Mouse (Mus musculus) lung, postnatal 14 days (tissue): ENCODE measurements around the gene Hs3st1.

Source experiments
- DNase-seq: peaks from one replicate; pipeline ENCODE4 v3.0.0; 2021

The Hs3st1 gene

DNA sequence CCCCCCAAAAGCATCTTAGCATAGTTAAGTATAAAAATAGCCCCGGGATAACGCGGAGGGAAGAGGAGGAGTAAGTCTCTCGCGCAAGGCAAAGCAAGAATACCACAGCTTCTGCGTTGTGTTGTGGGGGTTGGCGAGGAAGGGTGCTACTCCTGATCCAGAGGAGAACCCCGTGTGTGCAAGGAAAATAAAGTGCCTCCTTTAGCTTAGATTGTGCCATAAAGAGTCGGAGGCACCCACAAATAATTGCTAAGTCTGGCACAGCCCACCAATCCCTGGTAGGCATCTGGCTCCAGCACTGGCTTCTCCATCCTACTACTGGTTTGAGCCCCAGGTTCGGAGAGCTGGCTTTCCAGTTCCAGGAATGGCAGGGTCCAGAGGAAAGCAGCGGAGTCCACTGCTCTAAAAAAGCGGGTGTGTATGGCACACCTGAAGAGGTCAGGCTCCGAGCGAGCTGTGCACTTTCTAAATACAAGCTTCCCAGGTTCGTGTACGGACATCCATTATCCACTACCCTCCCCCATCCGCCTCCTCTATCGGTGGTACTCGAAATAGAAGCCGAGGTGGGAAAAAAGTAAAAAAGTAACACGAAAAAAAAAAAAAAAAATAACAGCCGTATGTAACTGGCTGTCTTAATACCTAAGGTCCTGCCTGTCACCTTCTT lies 111.9 kb downstream of the Hs3st1 start:
- DNase-seq = no peak

DNA sequence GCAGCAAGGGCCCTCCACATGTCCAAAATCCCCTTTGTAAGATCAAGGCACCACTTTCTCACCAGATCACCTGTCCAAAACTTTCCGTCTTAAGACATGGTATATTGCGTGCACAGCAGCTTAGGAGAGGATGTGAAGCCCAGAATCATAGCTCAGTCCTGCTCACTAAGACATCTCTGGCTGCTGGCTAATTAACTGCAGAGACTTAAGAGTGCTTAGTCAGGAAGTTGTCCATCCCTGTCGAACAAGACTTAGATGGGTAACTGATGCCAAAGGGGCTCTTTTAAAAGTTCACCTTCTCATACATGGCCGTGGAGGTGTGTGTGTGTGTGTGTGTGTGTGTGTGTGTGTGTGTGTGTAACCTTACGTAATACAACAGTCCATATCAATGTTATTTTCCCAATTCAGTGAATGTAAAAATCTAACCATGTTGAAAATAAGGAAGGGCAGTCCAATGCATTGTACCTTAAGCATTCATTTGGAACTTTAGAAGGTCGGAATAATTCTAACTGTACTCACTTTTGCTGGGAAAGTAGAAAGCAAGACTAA lies 113.0 kb downstream of the Hs3st1 start:
- DNase-seq = no peak

DNA sequence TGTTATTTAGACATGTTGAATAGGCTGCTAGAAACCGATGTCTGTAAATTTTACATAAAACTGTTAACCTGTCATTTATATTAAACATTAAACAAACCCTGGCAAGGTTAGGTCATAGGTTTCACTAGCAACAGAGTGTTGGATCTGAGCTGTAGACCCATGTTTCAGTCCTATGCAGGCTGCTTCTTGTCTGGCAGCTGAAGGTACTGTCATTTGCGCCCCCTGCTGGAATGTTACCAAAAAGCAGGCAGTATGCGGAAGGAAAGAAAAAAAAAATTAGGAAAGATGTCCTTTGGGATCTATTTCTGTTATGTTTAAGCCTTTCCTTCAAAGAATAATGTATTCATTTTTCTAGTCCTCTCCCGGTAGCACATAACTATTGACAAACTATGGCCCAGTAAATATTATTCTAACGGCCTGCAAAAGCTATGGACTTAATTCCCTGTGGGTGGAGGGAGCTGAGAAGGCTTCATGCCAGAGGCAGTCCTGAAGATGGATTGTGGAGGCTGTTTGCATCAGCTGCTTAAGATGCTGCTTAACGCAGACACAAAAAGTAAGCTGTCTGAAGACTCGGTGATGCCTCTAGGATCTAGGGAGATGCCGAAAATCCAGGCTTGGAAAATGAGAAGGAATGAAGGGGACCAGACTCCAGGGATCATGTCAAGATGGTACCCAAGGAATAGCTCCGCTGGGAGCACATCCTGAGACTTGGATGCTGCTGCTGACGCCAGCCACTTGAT lies 115.7 kb downstream of the Hs3st1 start:
- peak; percentile 83 for DNase-seq

DNA sequence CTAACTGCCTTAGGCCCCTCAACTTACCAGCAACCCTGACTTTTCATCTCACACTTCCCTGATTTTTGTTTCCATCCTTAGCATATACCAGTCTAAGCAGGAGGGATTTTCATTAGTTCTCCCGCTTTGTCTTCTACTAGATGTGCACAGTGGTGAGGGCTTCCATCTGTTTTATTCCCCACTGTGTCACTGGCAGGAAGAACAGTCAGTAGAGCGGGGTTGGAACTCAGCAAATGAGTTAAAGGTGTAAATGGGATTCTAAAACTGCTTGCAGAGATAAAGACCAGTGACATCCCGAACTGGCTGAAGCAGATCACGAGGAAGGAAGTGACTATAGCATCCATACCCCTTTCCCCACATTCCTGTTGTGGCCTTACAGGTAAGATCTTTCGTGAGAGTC lies 116.3 kb downstream of the Hs3st1 start:
- DNase-seq = no peak

DNA sequence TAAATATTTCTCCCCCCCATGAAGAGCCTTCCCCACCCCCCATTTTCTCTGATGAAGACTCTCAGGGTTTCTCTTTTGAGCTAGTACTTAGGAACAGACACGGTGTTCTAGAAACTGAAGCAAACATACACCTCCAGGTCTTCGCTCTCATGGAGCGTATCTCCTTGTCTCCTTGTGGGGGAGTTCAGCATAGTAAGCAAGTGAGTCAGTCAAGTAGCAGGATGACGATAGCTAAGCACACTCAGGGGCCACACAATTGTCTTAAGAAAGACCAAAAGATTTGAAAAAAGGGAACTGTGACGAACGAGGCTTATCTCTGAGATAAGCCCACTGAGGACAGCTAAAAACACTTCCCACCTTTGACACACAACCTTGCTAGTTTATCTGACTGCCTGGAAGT lies 117.4 kb downstream of the Hs3st1 start:
- DNase-seq = no peak

DNA sequence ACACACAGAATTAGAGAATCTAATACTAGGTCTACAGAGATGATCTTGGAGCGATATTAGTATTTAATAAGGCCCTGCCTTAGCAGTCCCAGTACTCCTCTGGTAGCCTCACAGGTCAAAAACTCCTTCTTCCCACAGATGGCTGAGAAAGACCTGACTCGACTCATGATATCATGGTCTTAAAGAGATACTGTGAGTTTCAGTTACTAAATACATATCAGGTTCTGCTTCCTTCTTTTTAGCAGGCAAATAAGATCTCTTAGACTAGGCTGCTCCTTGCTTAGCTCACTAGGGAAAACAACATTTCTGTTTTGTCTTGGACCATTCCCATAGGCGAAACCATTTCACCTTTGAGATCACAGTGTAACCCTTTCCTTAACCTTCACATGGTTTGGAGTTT lies 119.2 kb downstream of the Hs3st1 start:
- no peak for DNase-seq

DNA sequence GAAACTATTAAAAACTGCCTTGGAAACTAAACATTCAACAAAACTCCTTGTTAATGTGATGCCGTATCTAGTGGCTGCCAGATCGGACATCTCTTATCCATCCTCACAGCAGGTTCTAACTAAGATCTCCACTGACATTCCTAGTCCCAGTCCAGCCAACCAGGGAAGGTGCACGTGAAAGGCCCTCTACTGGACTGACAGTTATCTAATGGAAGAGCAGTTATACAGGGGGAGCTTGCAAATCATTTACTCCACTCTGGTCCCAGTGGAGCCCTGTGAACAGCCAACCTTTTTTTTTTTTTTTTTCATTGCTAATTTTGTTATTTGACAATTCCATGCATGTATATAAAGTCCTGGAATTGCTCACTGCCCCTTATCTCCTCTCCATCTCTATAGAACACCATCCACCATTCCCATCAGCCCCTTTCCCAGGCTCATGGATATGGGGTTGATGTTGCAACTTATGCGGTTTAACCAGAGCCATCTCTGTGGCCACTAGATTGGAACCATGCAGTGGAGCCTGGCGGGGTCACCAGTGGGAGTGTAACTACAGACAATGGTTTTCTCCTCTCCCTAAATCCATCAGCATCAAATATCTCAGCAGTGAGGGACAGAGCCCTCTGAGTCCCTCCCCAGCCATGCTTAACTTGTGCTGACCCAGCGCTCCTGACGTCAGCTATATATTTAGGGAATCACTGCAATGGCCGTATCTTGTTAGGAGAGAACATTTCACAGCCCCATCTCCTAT lies 120.8 kb downstream of the Hs3st1 start:
- no peak for DNase-seq

DNA sequence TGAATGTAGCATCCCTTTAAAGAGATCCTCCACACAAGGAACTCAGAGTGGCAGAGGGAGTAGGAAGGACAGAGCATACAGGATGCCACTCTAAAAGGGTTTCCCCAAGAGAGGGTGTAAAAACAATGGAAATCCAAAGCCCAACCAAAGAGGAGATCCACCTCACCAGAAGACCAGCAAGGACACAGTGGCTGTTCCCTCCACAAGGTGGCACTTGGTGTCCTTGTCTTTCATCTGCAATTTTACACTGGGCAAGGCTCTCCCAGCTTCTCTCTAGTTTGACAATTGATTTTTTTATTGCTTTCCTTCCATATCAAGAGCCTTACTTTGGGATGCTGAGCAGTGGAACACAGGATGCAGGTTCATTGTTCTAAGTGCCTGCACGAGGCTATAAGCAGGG lies 122.1 kb downstream of the Hs3st1 start:
- DNase-seq = no peak

DNA sequence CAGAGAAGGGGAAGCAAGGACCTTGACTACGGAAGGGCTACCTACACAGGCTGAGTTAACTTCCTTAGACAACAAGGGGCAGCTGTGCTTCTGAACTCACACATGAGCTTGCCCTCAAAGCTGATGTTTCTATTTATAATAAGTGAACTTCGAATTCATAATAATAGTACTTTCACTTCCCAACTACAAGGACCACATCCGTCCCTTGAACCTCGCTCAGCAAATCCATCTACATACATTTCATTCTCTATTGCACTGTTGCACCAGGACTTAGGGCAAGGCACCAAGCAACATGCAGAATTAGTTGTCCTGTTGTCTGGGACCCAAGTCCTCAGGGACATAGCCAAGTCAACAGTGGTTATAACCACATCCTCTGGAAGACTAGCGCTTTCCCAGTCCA lies 124.4 kb downstream of the Hs3st1 start:
- no peak for DNase-seq

DNA sequence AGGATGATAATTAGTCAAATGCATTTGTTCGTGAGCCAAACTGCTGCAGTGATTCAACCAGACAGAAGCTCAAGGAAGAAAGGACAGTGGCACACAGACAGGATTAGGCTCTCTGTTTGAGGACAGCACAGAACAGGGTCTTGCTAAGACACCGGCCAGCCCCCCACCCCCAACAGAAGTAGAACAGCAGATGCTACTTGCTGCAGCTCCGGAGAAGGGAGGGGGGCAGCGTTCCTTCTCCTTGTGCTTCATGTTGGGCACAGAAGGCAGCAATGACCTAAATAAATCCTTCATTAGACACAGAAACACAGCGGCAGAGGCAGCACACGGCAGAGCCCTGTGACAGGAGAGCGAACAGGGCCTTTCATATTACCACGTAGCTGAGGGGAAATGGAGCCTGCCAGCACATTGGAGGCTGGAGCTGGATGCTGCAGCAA lies 130.2 kb downstream of the Hs3st1 start:
- no peak for DNase-seq

DNA sequence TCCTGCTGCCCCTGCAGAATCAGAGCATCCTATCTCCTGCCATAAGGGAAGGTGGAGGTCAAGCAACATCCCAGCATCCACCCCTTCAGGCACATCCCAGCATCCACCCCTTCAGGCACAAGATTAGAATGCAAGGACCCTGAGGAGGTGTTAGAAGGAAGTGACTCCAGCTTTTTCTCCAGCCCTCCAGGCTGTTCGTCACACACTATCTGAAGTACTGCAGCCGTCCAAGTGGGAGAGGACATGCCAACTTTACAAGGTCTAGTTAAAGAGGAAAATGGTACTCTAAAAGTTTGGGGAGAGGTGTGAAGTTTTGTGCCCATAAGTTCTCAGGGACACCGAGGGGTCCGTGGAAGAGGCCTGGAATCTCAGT lies 131.1 kb downstream of the Hs3st1 start:
- no peak for DNase-seq

DNA sequence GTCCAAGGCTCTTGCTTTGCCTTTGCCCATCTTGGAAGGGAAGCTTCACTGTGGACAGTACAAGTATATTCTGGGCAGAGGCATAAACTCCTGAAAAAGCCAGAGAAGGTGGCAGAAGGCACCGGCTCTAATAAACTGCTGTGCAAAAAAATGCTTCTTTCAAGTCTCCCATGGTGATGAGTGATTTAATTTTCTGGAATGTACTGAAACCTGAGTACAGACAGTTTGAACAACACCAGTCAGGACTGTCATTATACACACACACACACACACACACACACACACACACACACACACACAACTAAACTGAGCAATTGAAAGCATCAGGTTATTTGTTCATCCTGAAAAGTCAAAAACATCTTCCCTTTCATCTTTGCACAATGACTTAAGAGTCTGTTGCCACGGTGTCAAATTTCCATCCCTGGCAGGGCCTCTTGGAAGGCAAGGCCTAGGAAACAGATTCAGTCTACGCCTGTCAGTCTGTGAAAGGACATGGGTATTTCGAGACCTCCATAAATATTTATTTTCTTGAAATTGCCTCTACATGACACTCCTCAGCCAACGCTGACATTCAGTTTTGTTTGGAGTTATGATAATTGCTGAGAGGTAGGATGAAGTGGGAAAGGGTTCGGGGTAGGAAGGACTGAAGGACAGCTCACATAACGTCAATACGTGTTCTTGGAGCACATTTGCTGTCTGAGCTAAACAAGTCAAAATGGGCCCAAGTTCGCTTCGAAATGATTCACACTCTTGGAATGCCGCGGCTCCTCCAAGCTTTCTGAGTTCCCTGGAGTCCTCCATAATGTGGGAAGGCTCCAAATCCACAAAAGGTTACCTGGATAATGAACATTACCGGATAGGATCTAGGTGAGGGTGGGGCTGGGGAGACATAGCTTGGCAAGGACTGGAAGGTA lies 131.7 kb downstream of the Hs3st1 start:
- no peak for DNase-seq

DNA sequence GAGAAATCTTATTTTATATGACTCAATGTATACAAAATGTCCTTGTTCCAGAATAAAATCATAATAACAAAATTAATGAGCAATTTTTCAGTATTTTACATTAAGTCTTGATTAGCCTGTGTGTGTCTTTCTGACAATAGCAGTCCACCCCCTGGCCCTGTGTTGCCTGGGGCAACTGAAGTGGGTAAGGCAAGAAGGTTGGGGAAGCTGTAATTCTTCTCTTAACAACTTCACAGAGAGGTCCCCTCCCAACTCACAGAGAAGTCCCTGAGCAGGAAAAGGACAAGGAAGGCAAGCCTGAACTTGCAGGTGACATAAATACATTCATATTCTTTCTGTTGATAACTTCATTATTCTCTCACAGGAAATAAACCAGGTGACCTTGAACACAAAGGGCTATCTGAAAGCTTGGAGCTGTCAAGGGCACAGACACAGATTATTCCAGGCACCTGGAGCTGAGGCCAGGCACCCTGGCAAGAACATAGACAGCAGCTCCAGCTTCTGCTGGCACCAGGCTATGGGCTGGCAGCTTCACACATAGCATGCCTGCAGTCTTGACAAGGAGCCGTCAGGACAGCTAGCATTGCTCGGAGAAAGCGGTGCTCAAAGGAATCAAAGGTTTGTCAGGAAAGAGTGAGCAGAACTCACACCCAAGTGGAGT lies 134.9 kb downstream of the Hs3st1 start:
- DNase-seq = no peak

DNA sequence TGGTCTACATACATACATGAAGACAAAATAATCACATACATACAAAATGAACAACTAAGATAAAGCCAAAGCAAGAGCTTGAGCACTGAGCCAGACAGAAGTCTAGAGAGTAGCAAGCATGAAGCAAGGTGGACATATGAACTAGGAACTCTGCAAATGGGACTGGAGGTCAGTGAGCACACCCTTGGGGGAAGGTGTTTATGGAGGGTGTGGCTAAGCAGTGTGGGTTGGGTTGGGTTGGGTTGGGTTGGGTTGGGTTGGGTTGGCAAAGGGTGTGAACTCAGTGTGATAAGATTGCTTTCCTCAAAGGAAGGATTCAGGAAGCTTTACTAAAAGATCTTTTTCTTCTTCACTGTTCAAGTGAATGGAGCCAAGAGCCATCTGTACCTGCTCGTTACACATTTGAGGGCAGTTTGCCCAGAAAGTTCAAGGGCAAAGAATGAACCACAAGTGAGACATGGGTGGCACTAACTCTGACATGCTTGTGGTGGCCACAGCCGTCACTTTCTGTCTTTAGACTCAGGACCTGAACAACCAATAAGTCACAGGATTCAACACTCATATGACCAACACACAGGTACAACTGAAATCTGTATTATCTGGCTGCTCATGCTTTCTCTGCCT lies 137.8 kb downstream of the Hs3st1 start:
- no peak for DNase-seq

DNA sequence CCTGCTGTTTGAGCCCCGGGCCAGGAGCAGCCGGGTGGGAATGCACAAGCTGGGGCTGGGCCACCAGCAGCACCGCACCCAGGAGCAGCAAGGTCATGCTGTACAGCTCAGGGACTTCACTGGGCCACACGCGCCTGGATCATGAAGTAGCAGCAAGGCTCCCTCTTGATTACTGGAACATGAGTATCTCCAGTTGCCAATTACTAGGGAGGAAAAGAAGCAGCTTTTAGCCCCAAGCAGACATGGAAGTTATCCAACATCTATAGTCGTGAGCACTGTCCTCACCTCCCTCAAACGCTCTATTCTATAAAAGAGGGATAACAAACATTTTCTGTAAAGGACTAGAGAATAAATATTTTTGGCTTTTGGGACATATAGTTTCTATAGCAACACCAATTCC lies 140.1 kb downstream of the Hs3st1 start:
- DNase-seq = no peak

DNA sequence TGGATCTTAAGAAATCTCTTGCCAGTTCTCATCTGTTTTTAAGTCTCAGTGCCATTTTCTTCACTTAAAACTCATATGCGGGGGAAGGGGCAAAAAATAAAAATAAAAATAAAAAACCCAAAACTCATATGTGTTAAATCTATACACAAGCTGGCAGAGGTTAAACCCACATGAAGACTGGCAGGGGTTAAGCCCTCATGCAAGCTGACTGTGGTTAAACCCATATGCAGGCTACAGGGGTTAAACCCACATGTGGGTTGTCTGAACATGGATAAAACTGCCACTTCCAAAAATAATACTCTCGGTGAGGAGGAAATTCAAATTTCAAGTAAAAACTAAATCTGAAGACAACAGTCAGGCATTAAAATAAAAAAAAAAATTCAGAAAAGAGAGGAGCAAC lies 141.7 kb downstream of the Hs3st1 start:
- no peak for DNase-seq

DNA sequence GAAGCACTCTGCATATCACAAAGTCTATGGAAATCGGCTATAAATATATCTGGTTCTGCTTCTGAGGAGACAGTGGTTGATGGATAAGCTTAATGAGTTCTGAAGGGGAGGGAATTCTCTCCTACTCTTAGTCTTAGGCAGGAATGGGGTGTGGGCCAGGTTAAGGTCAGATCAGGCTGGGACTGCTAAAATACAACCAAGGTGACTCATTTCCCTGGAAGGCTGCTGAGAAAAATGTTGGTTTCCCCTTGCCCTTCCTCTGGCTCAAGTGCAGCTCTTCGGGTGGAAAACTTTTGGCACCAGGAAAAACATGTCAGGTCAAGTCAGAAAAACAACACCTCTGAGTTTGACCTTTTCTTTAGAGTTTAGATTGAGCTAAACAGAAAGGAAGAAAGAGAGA lies 143.0 kb downstream of the Hs3st1 start:
- DNase-seq = no peak

DNA sequence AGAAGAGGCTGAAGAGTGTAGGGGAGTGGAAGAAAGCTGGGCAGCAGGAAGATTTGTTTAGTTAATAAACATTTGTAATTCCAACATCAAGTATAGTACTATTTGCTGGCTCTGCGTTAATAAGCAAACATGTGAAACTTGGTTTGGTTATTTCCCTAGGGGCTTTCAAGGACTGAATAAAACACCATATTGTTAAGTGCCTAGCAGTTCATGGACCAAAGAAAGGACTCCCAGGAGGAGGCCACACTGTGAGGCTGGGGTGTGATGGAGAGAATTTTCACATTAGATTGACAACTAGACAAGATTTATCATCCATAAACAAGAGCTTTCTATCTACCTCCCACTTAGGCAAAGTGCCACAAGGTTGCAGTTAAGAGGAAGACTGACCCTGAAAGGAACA lies 147.0 kb downstream of the Hs3st1 start:
- DNase-seq = no peak

DNA sequence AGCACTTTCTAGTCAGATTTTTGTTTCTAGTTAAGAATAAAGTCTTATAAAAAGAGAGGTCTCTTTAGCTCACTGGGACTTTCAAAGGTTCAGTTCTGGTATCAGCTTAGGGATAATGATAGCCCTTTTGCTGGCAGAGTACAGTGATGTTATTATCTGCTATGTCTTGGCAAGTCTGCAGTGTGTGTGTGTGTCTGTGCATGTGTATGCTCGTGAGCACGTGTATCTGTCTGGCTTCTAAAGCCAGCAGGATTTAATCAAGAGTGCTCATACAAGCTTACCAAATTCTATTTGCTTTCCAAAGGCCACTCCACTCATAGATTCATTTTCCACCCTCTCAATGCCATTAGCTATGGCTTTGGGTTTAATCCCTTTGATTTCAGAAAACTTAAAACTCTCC lies 160.5 kb downstream of the Hs3st1 start:
- DNase-seq = no peak
